Mouse (Mus musculus): ENCODE results near the gene Thsd4.

Thsd4 gene

GRCm38 (mm10) chr9:60053117-60053516 lies 468.7 kb downstream of the Thsd4 start:
- peak; percentile 58 for DNase-seq

DNA sequence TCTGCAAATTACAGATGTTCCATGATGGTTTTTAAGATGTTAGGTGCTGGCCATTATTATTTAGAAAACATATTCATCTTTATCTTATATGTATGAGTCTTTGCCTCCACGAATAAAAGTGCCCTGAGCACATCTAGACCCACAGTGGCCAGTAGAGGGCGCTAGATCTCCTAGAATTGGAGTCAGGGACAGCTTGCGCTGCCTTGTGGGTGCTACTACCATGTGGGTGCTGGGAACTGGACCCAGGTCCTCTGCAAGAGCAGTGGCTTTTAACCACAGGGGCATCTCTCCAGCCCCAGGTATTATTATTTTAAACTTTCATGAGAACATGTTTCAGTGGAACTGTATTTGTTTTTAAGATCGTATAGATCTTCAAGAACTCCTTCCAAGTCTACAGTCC lies 469.4 kb downstream of the Thsd4 start:
- peak; percentile 69 for DNase-seq

DNA sequence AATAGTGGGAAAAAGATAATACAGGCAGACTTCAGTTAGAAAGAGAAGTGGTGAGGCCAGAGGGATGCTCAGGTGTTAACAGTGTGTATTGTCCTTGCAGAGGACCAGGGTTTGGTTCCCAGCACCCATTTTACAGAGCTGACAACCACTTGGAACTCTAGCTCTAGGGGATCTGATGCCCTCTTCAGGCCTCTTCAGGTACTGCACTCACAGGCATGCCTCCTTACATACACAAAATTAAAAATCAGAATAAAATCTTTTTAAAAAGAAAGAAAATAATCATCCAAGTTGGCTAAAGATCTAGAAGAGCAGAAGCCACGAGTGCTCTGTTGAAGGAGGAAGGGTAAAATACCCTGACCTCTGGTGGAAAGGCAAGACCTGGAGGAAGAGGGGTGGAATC lies 478.7 kb downstream of the Thsd4 start:
- DNase-seq: peak; percentile 51

DNA sequence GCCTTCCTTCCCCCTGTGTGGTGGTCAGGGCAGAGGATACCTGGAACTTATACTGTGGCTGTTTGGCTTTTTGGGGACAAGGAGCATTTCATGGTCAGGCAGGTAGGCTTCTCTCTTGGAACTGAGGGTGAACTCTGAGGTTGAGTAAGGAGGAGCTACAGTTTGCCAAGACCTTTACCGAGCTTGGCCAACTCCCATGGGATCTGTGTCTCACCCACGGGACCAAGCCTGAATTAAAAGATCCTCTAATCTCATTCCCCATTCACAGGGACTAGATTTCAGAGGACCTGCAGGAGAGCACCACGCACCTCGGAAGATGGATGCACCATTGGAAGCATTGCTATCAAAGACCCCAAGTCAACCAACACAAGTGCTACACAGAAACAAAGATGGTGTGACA lies 487.0 kb downstream of the Thsd4 start:
- DNase-seq: peak; percentile 49

GRCm38 (mm10) chr9:60027234-60027633 lies 494.6 kb downstream of the Thsd4 start:
- DNase-seq: peak; percentile 78

- DNase-seq: no peak
Observed at GRCm38 (mm10) chr9:60026795-60027194, 495.1 kb downstream of the Thsd4 start.

DNA sequence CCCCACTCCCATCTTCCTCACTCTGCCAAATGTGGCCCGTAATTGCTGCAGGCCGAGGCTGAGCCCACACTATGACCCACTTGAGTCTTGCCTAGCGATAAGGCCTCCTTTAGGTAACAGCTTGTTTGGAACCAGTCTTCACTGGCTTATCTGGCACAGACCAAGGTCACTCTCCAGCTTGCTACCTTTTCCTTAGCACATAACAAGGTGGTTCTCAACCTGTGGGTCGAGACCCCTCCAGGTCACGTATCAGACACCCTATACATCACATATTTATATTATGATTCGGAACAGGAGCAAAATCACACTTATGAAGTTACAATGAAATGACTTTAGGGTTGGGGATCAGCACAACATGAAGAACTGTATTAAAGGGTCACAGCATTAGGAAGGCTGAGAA lies 495.9 kb downstream of the Thsd4 start:
- no peak for DNase-seq

GRCm38 (mm10) chr9:60024971-60025370 lies 496.9 kb downstream of the Thsd4 start:
- no peak for DNase-seq

DNA sequence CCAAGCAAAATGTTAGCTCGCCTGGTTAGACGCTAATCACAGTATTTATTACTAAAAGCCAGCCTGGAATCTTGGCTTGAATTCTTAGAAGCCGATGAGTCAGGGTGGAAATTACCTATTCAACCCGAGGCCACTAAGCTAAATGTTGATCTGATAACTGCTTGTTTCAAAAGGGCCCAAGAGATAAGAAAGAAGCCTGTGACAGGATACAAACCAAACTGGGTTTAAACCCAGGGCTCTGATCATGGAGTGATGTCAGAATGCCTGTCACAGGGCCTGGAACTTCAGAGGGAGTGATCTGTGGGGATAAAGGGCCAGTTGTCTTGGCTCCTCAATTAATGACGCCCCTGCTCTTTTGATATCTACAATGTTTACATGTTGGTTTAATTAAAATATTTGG lies 497.3 kb downstream of the Thsd4 start:
- DNase-seq: no peak

DNA sequence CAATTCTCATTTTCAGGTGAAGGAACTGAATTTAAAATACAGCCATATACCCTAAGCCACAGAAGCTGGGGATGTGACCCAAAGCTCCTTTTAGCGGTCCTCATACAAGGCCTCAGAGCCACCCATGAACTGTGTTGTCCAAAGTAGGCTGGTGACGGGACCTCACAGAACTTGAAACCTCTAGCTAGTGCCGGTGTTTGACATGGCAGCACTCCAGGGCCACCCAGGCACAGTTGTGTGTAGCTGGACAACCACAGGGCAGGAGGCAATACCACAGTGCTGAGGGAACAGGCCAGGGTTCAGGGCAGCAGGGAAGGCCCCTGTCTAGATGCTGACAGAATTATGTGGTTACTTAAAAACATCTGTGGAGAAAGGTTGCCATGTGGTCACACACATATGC lies 499.5 kb downstream of the Thsd4 start:
- no peak for DNase-seq

GRCm38 (mm10) chr9:60020444-60020843 lies 501.4 kb downstream of the Thsd4 start:
- DNase-seq: no peak

GRCm38 (mm10) chr9:60010285-60010684 lies 511.6 kb downstream of the Thsd4 start:
- no peak for DNase-seq

- DNase-seq: no peak
Observed at GRCm38 (mm10) chr9:60008936-60009335, 512.9 kb downstream of the Thsd4 start.

DNA sequence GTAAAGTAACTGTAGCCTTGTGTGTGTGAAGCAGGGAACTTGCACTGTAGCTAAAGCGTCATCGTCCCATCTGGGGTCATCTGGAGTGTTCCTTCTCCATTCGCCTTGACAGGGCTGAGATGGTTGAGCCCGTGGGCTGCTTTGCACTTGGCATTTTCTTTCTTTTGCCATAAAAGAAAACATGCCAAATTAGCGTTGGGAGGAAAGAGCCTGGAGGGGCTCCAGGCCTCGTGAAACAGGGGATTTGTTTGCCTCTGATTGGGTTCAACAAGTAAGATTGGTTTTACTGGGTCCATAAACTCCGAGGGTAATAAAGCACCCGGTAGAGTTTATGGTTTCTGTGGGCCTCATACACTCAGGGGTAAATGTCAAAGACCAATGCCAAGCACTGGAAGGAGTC lies 519.5 kb downstream of the Thsd4 start:
- no peak for DNase-seq

DNA sequence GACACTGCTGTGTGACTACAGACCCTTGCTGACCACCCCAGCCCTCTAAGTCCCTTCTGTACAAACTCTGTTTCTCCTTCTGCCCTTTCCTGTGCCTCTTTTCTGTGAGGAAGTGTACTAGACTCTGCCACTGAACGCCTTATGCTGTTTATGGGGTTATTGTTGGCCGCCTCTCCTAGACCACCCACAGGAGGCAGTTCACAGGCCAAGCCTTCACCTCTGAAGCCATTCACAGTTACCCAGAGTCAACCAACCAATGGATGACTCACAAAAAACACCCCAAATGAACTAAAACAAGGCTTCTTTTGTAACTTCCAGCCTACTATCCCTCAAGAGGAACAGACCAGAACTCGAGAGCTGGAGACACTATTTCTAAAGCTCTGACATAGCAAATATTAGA lies 520.4 kb downstream of the Thsd4 start:
- DNase-seq: no peak

DNA sequence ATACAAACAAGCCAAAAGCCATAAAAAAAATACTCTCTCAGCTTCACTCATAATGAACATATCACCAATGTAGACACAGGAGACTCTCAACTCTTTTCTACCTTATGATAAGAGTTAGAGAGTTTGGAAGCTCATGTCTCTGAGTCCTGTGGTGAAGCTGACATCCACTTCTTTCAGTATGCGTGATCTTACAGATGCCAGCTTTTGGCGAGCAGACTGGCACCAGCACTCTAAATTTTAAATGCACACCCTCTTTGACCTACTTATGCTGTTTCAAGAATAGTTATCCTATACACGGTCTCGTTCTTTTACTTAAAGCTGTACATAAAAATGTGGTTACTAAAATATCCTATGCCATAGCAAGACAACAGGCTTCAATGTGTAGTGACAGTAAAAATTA lies 524.1 kb downstream of the Thsd4 start:
- DNase-seq: no peak

DNA sequence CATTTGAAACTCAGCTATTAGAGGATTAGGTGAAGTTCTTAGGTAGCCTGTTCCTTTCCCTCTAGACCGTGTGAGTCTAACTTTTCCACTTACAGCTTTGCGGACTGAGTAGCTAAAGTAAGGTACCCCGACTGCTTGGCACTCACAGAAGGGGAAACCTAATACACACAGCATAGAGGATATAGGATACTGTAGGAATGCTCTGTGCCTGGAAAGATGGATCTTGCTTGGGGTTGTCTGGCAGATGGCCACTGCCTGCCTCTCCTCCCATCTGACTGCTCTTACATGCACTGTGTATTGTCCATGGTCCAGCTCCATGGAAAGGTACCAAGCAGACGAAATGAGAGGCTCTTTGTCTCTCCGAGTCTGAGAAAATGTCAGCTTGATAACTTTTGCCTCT lies 530.4 kb downstream of the Thsd4 start:
- no peak for DNase-seq

DNA sequence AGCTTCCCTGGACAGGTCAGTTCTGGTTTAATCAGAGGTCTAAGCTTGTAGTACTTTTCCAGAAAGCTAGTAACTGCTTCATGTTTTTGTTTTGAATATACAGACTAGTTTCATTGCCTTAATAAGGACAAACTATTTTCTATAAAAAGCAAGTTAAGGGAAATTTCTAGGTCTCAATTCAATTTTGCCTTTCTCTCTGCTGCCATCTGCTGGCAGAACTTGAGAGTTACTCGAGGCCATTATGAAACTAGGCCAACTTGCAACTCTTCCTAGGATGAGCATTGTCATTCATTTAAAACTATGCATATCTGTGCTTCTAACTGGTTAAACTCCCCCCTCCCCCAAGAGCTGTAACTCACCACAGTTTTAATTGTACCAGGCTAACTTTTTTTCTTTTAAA lies 532.0 kb downstream of the Thsd4 start:
- DNase-seq: no peak

GRCm38 (mm10) chr9:59985900-59986572 lies 535.8 kb downstream of the Thsd4 start:
- DNase-seq: no peak

- DNase-seq: no peak
Observed at GRCm38 (mm10) chr9:59981116-59981515, 540.7 kb downstream of the Thsd4 start.

GRCm38 (mm10) chr9:59971263-59971662 lies 550.6 kb downstream of the Thsd4 start:
- no peak for DNase-seq

DNA sequence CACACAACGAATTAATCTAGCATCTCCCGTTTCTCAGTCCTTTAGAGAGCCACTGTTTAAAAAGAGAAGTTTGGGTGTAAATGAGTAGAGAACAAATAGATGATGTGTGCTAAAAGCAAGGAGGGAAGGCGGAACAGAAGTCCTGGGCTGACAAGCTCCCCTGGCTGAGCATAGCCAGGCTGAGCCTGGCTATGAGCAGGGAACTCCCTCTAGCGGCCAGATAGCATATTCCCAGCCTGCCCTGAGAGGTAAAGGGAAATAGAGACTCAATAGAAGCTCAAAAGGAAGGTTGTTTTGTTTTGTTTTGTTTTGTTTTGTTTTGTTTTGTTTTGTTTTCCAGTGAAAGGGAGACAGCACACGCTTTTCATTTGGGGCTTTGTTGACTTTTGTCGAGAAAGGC lies 552.5 kb downstream of the Thsd4 start:
- DNase-seq: no peak

DNA sequence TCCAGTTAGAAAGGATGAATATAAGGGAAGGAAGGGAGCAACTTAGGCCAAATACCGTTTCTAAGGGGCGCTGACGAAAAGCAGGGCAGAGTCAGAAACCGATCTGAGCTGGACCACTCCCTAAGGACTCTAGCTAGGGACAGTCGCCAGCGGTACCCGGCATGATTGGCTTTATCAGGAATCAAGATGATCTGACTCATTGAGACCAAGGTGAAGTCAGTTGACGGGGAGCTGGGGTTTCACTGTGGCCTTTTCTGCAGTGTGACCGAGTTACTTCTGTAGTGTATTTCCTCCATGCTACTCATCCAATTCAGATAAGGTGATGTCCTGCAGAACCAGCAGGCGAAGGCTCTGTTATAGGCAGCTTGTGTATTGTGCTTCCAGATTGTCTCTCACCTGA lies 556.8 kb downstream of the Thsd4 start:
- no peak for DNase-seq

DNA sequence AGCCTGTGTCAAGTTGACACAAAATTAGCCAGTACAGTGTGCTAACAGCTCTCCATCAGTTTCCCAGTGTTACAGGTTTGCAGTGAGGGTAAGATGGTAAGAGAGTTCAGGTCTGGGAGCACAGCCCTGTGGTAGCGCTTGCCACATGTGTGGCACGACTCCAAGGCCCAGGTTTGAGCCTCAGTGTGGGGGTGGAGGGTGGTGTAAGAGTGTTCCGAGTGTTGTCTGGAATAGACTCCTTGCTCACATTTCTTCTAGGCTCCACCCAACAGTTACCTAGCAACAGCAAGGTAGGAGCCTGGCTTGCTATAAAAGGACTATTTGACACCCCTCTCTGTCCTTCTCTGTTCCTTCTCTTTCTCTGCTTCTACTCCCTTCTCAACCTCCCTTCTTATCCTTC lies 557.5 kb downstream of the Thsd4 start:
- DNase-seq: no peak

DNA sequence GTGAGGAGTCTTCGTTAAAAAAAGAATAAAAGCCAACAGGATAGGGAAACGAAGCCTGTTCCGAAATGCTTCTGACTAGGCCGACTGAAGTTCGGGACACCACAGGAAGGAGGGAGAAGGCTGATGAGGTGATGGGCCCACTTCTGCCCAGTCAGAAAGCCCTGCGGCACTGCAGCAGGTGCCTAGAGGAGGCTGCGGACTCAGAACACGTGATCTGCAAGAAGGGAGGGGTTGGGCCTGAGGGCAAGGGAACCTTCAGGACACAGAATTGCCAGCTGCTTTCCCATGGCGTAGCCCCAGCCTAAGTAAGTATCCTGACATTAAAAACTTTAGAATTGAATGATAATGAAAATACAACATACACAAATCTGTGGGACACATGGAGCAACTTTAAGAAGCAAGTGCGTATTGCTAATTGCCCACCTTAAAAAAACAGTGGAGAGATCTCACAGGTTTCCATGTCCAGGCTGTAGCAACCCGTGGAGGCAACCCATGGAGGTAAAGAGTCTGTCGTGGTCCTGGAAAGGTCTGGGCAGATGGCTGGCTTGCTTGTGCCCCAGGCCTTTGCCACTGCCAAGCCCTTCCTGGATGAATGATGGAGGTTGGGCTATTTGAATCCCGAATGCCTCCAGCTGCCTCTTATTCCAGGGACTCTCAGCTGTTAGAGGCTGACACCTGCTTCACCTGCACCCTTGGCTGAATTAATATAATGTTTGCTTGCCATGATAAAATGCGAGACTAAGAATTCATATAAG lies 560.5 kb downstream of the Thsd4 start:
- DNase-seq: no peak

Measured in heart, adult 11 months (tissue).